23 mouse cellular contexts compared by ENCODE assay signal in the genomic region with DNA sequence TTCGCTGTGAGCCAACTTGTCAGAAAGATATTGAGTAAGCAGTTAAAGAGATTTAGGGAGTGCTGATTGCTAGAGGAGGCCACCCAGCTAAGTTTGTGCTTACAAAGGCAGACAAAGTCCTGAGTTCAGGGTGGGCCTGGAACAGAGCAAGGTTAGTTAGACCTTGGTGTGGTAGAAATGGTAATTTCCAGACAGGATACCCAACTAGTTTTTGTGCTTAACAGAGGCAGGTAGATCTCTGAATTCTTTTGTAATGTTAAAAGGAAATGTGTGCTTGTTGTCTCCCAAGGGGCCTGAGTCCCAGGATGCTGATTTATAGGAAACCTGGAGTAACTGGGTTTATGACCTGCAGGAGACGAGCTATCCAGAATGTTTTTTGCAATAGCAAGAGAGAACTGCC. TPM values are rescaled to one million over a fixed set of nuclear protein-coding genes. Genes with fewer than 3 reads are reported as not detected.
A peak's percentile ranks its signal among the peaks of the same experiment; 100 is the strongest.
DNase-seq lines count a peak whose midpoint lies in the region; TF ChIP-seq lines count a peak whose summit lies in the region.
"Had no signal": no experiment of that assay in that cellular context is flagged by ENCODE, and none has a peak within 500 bp of the region (broad histone marks: within the 10 kb centered on the region; RNA-seq: fewer than 3 reads in every experiment).

No protein-coding gene starts in this region.

- intact Hi-C loops in heart, postnatal 10 days (cut with DNase I) = no loop called here

- no peak overlapping the region for H3K27ac ChIP-seq in heart, embryonic 10.5 days
- H3K27ac ChIP-seq in ES-E14 (ENCODE audit: insufficient read depth, low read depth, low read length, poor library complexity, severe bottlenecking) = peak overlapping the region; percentile 74; the same call in 1 of the 2 replicates
- H3K27ac ChIP-seq: embryonic facial prominence, embryonic 13.5 days; embryonic facial prominence, embryonic 15.5 days; forebrain, embryonic 13.5 days; forebrain, embryonic 15.5 days had no signal

- no peaks in the 10 kb centered on the region for H3K9me3 ChIP-seq in heart, embryonic 10.5 days
- H3K9me3 ChIP-seq in ES-E14 (ENCODE audit: control insufficient read depth, insufficient read depth, low read depth, low read length) = no peaks in the 10 kb centered on the region
- H3K9me3 ChIP-seq: embryonic facial prominence, embryonic 13.5 days; embryonic facial prominence, embryonic 15.5 days; forebrain, embryonic 13.5 days; forebrain, embryonic 15.5 days had no signal

- H3K9ac ChIP-seq in ES-E14 (ENCODE audit: insufficient read depth, low read depth, low read length, poor library complexity, severe bottlenecking) = no peak overlapping the region
- H3K9ac ChIP-seq: embryonic facial prominence, embryonic 13.5 days; embryonic facial prominence, embryonic 15.5 days; forebrain, embryonic 13.5 days; forebrain, embryonic 15.5 days; forebrain, postnatal 0 days had no signal

- peak; percentile 41 for DNase-seq in heart, embryonic 10.5 days (ENCODE audit: low spot score)
- no peak for DNase-seq in heart, postnatal 10 days
- DNase-seq in ES-E14 (ENCODE audit: low read depth, low spot score) (peak; percentile 20), ZHBTc4 (ENCODE audit: low read depth, low spot score) (peak; percentile 61)
- no peak for DNase-seq in kidney, adult 18-20 months
- DNase-seq in retina, embryonic 14.5 days (ENCODE audit: low spot score) = no peak
- DNase-seq: adrenal gland, adult 2 months; adrenal gland, postnatal 10 days; adrenal gland, postnatal 25 days; B cell, adult 2 months; cerebellum, adult 11 months; cerebellum, adult 18-20 months; cerebellum, adult 8-10 months; cerebellum, adult 9-11 months; cerebellum, postnatal 14 days; cerebellum, postnatal 36 days; embryo, embryonic 11 days; forebrain, postnatal 0 days had no signal

- H3K27me3 ChIP-seq in heart, embryonic 10.5 days (ENCODE audit: insufficient read depth, poor library complexity, severe bottlenecking) = no peaks in the 10 kb centered on the region
- H3K27me3 ChIP-seq: CH12.LX; embryonic facial prominence, embryonic 13.5 days; embryonic facial prominence, embryonic 15.5 days; forebrain, embryonic 13.5 days; forebrain, embryonic 15.5 days had no signal

- H3K4me3 ChIP-seq in heart, embryonic 10.5 days = no peak overlapping the region
- no peak overlapping the region for H3K4me3 ChIP-seq in ES-E14 (ENCODE audit: insufficient read depth in 1 of 2, low read depth in 1 of 2, low read length in 2 of 2, poor library complexity in 1 of 2, severe bottlenecking in 1 of 2)
- H3K4me3 ChIP-seq: embryonic facial prominence, embryonic 13.5 days; embryonic facial prominence, embryonic 15.5 days; forebrain, embryonic 13.5 days; forebrain, embryonic 15.5 days had no signal

- H3K36me3 ChIP-seq in heart, embryonic 10.5 days = peaks cover 11% of the 10 kb centered on the region; the same call in 1 of the 2 replicates
- no peaks in the 10 kb centered on the region for H3K36me3 ChIP-seq in ES-E14 (ENCODE audit: control insufficient read depth, insufficient read depth, low read length, poor library complexity, severe bottlenecking)

- H3K4me1 ChIP-seq in heart, embryonic 10.5 days = no peaks in the 10 kb centered on the region
- H3K4me1 ChIP-seq in ES-E14 (ENCODE audit: control insufficient read depth in 2 of 2, insufficient read depth in 2 of 2, low read length in 2 of 2, poor library complexity in 1 of 2) = 0 out of 4 replicates have a peak, but pooled peaks cover 0 to 3% of the 10 kb centered on the region in 2 experiments
- H3K4me1 ChIP-seq: embryonic facial prominence, embryonic 13.5 days; embryonic facial prominence, embryonic 15.5 days; forebrain, embryonic 13.5 days; forebrain, embryonic 15.5 days had no signal

- in situ Hi-C loops in ES-E14 (cut with MboI; ENCODE audit: low sequenced_read_pairs in 2 of 2, unreplicated experiment in 2 of 2) = no loop called here

- 73% methylated on average over 2 of the region's 2 CpGs for WGBS in heart, embryonic 10.5 days

TF ChIP-seq in ES-E14, 5 proteins besides CTCF, POLR2A, EP300 and RAD21:
- no peak for TF ChIP-seq HCFC1 (IDR thresholded peaks at IDR 0.05; ENCODE audit: borderline replicate concordance, insufficient read depth, low read length)
- no peak for TF ChIP-seq ZNF384 (IDR thresholded peaks at IDR 0.05; ENCODE audit: low read depth, low read length)
- TF ChIP-seq ZC3H11A (IDR thresholded peaks at IDR 0.05; ENCODE audit: borderline replicate concordance, low read depth, low read length) = no peak
- TF ChIP-seq CHD2 (IDR thresholded peaks at IDR 0.05; ENCODE audit: low read depth, low read length) = no peak
- no peak for TF ChIP-seq MAFK (IDR thresholded peaks at IDR 0.05; ENCODE audit: insufficient read depth, low read depth, low read length)

RNA-seq across cellular contexts. Expression of a gene that starts 52.6 kb away (rescaled TPM):
- polyA plus RNA-seq in heart, embryonic 10.5 days (2016; fragmentation: Nextera tagmentation; extraction: Ambion mirVana) = 5.3 and 5.6 TPM in 2 replicates
- total RNA-seq in heart, postnatal 10 days (2021) = 10 to 100 TPM; 29.4 to 30.9 TPM
- 16.7 and 17.0 TPM in 2 replicates for total RNA-seq in ES-E14 (2012; rRNA removed)

RNA-seq across cellular contexts. Expression of a gene that starts 52.7 kb away (rescaled TPM):
- polyA plus RNA-seq in heart, embryonic 10.5 days (2016; fragmentation: Nextera tagmentation; extraction: Ambion mirVana) = 36.8 and 56.0 TPM in 2 replicates
- total RNA-seq in heart, postnatal 10 days (2021) = 10 to 100 TPM; 74.6 to 86.1 TPM
- total RNA-seq in ES-E14 (2012; rRNA removed) = 8.2 and 11.9 TPM in 2 replicates

Comparison
In these comparisons a context has a peak if more than half of its experiments do, and no peak if none do; other contexts are left out.
1. DNase-seq: peak in heart, embryonic 10.5 days (single experiment), ES-E14 (single experiment) and ZHBTc4 (single experiment); none in heart, postnatal 10 days (0 of 2), kidney, adult 18-20 months (single experiment) and retina, embryonic 14.5 days (single experiment).